Mouse (Mus musculus): Measurements from ENCODE around the gene Ppp1cb.

DNA sequence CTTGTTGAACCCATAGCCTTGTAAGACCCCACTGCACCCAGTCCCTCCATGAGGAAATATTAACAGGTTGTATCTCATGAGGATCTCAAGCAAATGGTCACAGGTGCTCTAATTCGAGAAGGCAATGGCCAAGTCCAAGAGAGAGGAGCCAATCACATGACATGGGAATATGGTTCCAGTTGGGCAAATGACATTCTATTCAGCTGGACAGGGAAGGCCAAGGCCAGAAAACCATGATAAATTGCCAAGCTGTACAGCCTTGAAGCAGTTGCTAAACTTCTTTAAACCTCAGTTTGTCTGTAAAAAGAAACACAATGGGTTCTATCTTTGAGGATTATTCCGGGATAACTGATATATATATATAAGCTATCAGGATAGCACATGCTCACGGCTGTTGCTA, 14.7 kb upstream of the Ppp1cb start:
- TF ChIP-seq EP300 (IDR thresholded peaks at IDR 0.05; ENCODE audit: low read depth) (no peak), CTCF (IDR thresholded peaks at IDR 0.05; ENCODE audit: low read depth) (no peak)
